Mouse (Mus musculus) thymus, adult 2 months (tissue): Measurements from ENCODE around the gene Rcor1. TPM values are rescaled to one million over a fixed set of nuclear protein-coding genes. Genes with fewer than 3 reads are reported as not detected.

Experiments used
- DNase-seq: peaks from one replicate; pipeline ENCODE4 v3.0.0; 2021
- H3K27ac ChIP-seq: fragments of 200-500 bp; 2 replicates; pipeline ENCODE4 v1.5.1; 2012; ENCODE audit warnings: low read length, control low read depth; ENCODE audit not compliant: control insufficient read depth, insufficient read depth
- H3K27me3 ChIP-seq: fragments of 200-500 bp; 2 replicates; pipeline ENCODE4 v1.6.1; 2012; ENCODE audit warnings: mild to moderate bottlenecking, low read length, moderate library complexity, mixed read lengths; ENCODE audit not compliant: control insufficient read depth, insufficient read depth
- H3K36me3 ChIP-seq: fragments of 200-500 bp; 2 replicates; pipeline ENCODE4 v1.6.1; 2012; ENCODE audit warnings: mild to moderate bottlenecking, low read length, moderate library complexity; ENCODE audit not compliant: control insufficient read depth, insufficient read depth
- H3K4me1 ChIP-seq: fragments of 200-500 bp; replicated peaks from 2 replicates; pipeline ENCODE4 v1.6.1; 2012; ENCODE audit warnings: low read length; ENCODE audit not compliant: control insufficient read depth, insufficient read depth
- H3K4me3 ChIP-seq: fragments of 200-500 bp; 2 replicates; pipeline ENCODE4 v1.5.1; 2012; ENCODE audit warnings: mild to moderate bottlenecking, low read length, control low read depth, moderate library complexity; ENCODE audit not compliant: control insufficient read depth, insufficient read depth
- CTCF ChIP-seq: fragments of 200-500 bp; IDR thresholded peaks from 2 replicates; pipeline ENCODE4 v1.5.1; 2012; ENCODE audit warnings: mild to moderate bottlenecking, control low read depth, low read length, moderate library complexity, borderline replicate concordance; ENCODE audit not compliant: control insufficient read depth, poor library complexity, insufficient read depth; ENCODE audit errors: extremely low read depth
- POLR2A ChIP-seq: fragments of 200-500 bp; IDR thresholded peaks from 2 replicates; pipeline ENCODE4 v1.6.1; 2012; ENCODE audit warnings: mild to moderate bottlenecking, low read length, control low read depth, moderate library complexity; ENCODE audit not compliant: control insufficient read depth, poor library complexity, insufficient read depth; ENCODE audit errors: extremely low read depth
- WGBS: fragments of 180-500 bp; shearing (Covaris S2); methylation state at CpG from one replicate; pipeline ENCODE4 v1.1.7; 2018; 5-methylcytosine and 5-hydroxymethylcytosine counted together
- polyA plus RNA-seq: library from polyadenylated mRNA; depleted of rRNA; stranded (reverse); fragments of >200 nt; gene quantifications from 2 replicates; pipeline ENCODE4 v1.2.3, GENCODE M21; 2012

Rcor1 gene
- polyA plus RNA-seq, 1 experiment: 21.9 TPM

DNA sequence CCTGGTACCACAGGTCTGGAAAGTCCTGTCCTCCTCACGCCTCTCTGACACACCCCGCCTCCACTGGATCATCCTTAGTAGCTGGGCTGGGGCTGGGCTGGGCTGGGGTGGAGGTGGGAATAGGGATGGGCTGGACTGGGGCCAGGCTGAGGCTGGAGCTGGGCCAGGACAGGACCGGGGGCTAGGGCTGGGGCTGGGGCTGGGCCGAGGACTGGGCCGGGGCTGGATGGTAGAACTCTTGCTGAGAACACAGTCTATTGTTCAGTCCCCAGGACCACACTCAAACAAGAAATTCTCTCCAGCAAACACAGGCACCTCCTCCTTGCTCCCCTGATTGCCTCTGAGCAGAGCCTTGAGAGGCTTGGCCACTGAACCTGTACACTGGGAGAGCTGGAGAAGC is 32.8 kb upstream of the Rcor1 start:
- TF ChIP-seq POLR2A (no peak), CTCF (no peak)
- no peaks in the 10 kb centered on the region for H3K27me3 ChIP-seq
- DNase-seq: no peak
- peaks cover 22% of the 10 kb centered on the region for H3K4me1 ChIP-seq
- no peaks in the 10 kb centered on the region for H3K36me3 ChIP-seq
- no peak overlapping the region for H3K4me3 ChIP-seq
- no peak overlapping the region for H3K27ac ChIP-seq
- WGBS: 98% methylated on average over 5 of the region's 5 CpGs

DNA sequence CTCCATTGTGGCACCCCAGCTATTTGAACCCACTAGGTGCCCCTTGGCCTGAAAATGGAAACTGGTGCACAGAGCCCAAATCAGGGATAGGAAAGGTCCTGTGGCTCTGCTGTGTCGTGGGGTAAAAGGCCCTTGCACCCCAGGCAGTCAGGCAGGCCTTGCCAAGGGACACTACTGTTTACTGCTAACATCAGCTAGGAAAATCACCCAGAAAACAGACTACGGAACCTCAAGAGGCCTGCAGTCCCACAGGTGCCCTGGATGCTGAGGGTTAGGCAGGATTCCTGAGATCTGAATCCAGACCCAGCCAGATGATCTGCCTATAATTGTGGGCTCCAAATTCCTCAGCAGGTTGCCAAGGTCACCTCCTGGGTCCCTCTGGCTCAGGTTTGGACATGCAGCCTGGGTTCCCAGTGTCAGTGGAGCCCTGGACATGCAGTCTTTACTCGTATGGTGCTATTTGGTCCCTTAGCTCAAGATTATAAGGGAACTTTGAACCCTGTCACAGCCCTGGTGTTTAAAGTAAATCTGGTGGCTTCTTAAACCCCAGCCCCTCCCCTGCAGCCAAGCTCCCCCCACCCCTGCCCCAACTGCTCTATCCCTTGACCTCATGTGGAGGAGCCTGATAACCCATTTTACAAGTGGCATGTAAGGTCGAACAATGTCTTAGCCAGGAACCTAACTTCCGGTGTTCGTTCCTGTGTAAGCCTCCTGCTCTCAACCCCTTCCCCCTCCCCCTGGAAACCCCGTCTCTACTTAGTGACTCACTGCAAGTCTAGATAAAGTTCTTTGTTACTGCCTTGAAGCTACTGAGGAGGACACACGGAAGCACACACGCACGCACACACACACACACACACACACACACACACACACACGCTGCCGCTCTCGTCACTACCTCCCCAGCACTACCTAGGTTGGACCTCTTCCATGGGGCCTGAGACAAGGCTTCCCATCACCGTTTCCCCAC is 31.7 kb upstream of the Rcor1 start:
- peak; percentile 72 for DNase-seq
- Histone ChIP-seq H3K27ac (peak overlapping the region; percentile 35; the same call in 1 of the 2 replicates), H3K36me3 (no peaks in the 10 kb centered on the region), H3K27me3 (no peaks in the 10 kb centered on the region), H3K4me3 (no peak overlapping the region), H3K4me1 (peaks cover 22% of the 10 kb centered on the region)
- WGBS: 40% methylated on average over 14 of the region's 14 CpGs
- TF ChIP-seq CTCF (no peak), POLR2A (no peak)

DNA sequence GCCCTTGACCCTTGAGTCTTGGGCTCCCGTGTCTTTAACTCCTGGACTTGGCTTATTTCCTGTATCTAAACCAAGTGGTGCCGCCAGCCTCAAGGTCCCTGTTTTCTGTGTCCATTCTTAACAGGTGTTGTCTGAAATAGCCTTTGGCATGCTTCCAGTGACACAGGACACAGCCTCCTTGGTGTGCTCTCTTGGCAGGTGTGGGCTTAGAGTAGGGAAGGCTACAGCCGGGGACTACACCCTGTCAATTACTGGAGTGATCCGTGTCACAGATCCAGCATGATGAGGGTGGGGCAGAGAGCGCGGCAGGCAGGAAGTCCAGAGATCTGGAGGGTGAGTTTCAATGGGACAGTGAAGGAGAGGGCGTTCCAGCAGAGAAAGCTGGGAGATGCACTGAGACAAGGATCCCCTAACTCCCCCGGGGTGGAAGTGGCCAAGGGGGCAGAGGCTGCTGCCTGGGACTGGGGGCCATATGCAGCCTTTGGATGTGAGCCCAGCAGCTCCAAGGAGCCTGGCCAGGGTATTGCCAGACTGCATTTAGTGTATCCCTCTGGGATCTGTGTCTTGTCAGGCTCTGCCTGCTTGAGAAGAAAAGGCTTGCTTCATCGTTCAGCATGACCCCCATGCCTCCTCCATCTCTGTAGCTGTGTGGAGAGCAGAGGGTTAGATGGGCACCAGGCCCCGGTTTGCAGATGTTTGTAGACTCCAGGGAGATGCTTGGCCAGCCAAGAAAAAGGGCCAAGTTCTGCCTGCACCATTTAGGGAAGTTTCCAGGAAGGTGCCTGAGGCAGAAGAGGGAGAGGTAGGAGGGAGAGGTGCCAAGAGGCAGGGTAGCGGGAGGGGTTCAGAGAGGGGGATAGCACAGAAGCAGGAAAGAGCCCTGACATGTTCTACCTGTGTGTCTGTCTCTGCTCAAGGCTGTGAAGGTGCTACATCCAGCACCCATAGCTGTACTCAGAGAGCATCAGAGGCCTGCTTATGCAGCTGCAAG is 30.4 kb upstream of the Rcor1 start:
- no peak for DNase-seq
- Histone ChIP-seq H3K36me3 (no peaks in the 10 kb centered on the region), H3K4me3 (no peak overlapping the region), H3K27me3 (no peaks in the 10 kb centered on the region), H3K4me1 (peaks cover 22% of the 10 kb centered on the region), H3K27ac (no peak overlapping the region)
- TF ChIP-seq CTCF (no peak), POLR2A (no peak)
- 96% methylated on average over 11 of the region's 11 CpGs for WGBS

DNA sequence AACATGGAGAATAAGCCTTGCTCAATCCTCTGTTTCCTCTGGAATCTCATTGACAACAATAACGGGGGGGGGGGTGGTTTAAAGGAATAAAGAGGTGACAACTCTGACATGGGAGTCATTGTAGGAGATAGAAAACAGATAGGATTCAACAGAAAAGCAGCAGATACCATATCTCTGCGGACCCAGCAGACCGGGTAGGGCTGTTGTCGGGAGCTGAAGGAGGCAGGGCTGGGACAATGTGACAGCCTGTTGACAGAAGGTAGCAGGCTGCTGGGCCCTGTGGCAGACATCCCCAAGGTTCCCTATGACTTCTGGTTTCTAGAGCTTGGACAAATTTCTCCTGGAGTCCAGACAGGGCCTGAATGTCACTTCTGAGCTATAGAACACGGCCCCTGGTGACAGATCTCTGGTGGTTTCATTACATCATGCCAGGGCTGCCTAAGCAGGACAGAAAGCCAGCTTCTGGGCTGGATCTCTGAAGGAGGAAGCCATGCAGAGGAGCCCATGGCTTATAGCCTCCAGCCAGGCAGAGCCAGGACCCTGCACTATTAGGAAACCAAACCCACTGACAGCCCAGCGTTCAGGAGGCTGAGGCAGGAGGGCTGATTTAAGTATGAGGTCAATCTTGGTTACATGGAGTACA is 29.4 kb upstream of the Rcor1 start:
- H3K4me3 ChIP-seq: no peak overlapping the region
- no peaks in the 10 kb centered on the region for H3K36me3 ChIP-seq
- 96% methylated on average over 6 of the region's 6 CpGs for WGBS
- H3K27ac ChIP-seq: no peak overlapping the region
- TF ChIP-seq CTCF: no peak
- no peak for TF ChIP-seq POLR2A
- peaks cover 22% of the 10 kb centered on the region for H3K4me1 ChIP-seq
- no peak for DNase-seq
- H3K27me3 ChIP-seq: no peaks in the 10 kb centered on the region

DNA sequence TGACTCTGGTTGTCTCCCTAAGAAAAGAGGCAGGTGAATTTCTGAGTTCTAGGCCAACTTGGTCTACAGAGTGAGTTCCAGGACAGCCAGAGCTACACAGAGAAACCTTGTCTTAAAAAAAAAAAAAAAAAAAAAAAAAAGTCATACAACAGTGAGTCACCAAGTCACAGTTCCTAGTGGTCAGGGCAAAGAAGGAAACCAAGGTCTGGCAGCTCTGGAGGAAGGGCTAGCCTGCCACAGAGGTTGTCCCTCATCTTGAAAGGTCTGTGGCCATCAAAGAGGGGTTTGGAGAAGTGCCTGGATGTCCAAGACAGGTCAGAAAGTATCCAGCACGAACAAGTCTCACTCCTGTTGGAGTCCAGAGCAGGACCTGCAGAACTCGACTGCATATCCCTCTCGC is 22.3 kb upstream of the Rcor1 start:
- H3K4me3 ChIP-seq: no peak overlapping the region
- 80% methylated on average over 3 of the region's 3 CpGs for WGBS
- no peak for DNase-seq
- H3K4me1 ChIP-seq: no peaks in the 10 kb centered on the region
- no peak for TF ChIP-seq POLR2A
- no peak for TF ChIP-seq CTCF
- H3K27ac ChIP-seq: no peak overlapping the region
- H3K27me3 ChIP-seq: no peaks in the 10 kb centered on the region
- no peaks in the 10 kb centered on the region for H3K36me3 ChIP-seq

DNA sequence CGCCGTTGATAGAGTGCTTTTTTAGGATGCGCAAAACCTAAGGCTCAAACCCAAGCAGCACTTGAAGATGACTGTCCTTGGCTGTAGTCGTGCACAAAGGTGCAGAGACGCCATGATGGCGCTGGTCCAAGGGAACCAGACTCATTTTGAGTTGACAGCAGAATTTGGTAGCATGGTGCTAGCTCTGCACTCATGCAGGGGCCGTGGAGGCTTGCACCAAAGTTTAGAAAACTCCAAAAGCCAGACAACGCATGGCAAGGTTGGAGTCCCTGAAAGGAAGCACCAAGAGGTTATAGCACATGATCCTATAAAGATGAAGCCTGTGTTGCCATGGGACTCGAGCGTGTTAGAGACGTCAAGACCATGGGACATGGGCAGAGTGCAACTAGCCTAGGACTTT is 21.1 kb upstream of the Rcor1 start:
- H3K4me1 ChIP-seq: no peaks in the 10 kb centered on the region
- H3K36me3 ChIP-seq: no peaks in the 10 kb centered on the region
- DNase-seq: no peak
- no peaks in the 10 kb centered on the region for H3K27me3 ChIP-seq
- no peak overlapping the region for H3K4me3 ChIP-seq
- 95% methylated on average over 11 of the region's 11 CpGs for WGBS
- no peak overlapping the region for H3K27ac ChIP-seq
- TF ChIP-seq CTCF (no peak), POLR2A (no peak)
